Mouse (Mus musculus) embryonic facial prominence, embryonic 14.5 days (tissue): ENCODE measurements around the gene Fam240a. TPM values are rescaled to one million over a fixed set of nuclear protein-coding genes. Genes with fewer than 3 reads are reported as not detected.

ENCODE experiments used
- ATAC-seq: fragments of 200-750 bp; cut with Nextera tagmentation; 2 replicates; pipeline ENCODE4 v1.8.0; 2017; ENCODE audit warnings: low read depth, moderate number of reproducible peaks, moderate TSS enrichment
- DNase-seq: peaks from one replicate; pipeline ENCODE4 v3.0.0-alpha.2; 2015; ENCODE audit warnings: low spot score
- H3K27ac ChIP-seq: fragments of 300-500 bp; sonication (generic); replicated peaks from 2 replicates; pipeline ENCODE4 v1.5.1; 2014; ENCODE audit warnings: low read depth, mild to moderate bottlenecking, low read length, moderate library complexity
- H3K27me3 ChIP-seq: fragments of 300-500 bp; sonication (generic); replicated peaks from 2 replicates; pipeline ENCODE4 v1.6.1; 2014; ENCODE audit warnings: low read length; ENCODE audit not compliant: control insufficient read depth, insufficient read depth
- H3K36me3 ChIP-seq: fragments of 300-500 bp; sonication (generic); 2 replicates; pipeline ENCODE4 v1.6.1; 2014; ENCODE audit warnings: low read length, mixed read lengths; ENCODE audit not compliant: control insufficient read depth, insufficient read depth
- H3K4me1 ChIP-seq: fragments of 300-500 bp; sonication (generic); 2 replicates; pipeline ENCODE4 v1.6.1; 2014; ENCODE audit warnings: antibody characterized with exemption, low read length; ENCODE audit not compliant: control insufficient read depth, insufficient read depth
- H3K4me2 ChIP-seq: fragments of 300-500 bp; sonication (generic); 2 replicates; pipeline ENCODE4 v1.6.1; 2014; ENCODE audit warnings: low read depth, mild to moderate bottlenecking, low read length, moderate library complexity, mixed read lengths
- H3K4me3 ChIP-seq: fragments of 300-500 bp; sonication (generic); 2 replicates; pipeline ENCODE4 v1.5.1; 2014; ENCODE audit warnings: low read depth, mild to moderate bottlenecking, low read length
- H3K9ac ChIP-seq: fragments of 300-500 bp; sonication (generic); 2 replicates; pipeline ENCODE4 v1.6.1; 2014; ENCODE audit warnings: low read depth, mild to moderate bottlenecking, low read length, moderate library complexity, mixed read lengths
- H3K9me3 ChIP-seq: fragments of 300-500 bp; sonication (generic); 2 replicates; pipeline ENCODE4 v1.6.1; 2016; ENCODE audit warnings: low read length; ENCODE audit not compliant: control insufficient read depth
- WGBS: fragments of 180-500 bp; shearing (Covaris S2); extraction: QIAGEN DNeasy Blood & Tissue Kit; methylation state at CpG from one replicate; pipeline ENCODE4 v1.1.7; 2014; 5-methylcytosine and 5-hydroxymethylcytosine counted together
- polyA plus RNA-seq: library from polyadenylated mRNA; unstranded; fragments of >200 nt; fragmentation: Nextera tagmentation; extraction: Ambion mirVana; gene quantifications from 2 replicates; pipeline ENCODE4 v1.2.1, GENCODE M21; 2014

The Fam240a gene
- polyA plus RNA-seq, 1 experiment from 2014 or later, result not detected

DNA sequence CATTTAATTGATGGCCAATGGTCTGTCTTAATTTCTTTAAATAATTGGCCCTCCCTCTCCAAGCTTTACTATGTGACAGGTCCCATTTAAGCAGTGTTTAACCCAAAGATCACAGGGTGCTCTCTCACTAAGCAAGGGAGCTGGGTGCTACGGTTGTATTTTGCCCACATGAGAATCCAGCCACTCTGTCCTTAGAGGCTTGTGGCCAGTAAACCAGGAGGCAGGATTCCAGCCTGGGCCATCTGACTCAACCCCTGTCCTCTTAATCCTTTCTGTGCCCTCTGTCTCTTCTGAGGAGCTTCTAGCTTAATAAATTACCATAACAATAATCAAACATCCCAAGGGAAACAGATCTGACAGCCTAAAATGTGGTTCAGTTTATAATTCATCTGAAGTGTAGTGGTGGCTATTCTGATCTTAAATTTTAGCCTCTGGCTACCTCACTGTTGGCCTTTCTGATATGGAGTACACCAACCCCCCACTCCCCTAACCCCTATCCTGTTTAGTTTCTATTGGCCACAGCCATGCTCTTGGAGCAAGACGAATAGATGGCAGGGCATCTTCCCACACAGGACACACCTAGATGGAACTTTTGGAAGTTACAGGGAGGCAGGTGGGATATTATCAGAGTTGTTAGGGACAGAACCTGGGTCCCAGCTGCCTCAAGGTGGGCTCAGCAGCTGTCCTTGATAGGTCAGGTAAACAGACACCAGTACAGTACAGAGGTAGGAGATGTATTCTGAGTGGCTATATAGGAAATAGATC, 38.2 kb upstream of the Fam240a start:
- WGBS, result 44% methylated on average over 2 of the region's 2 CpGs
- Histone ChIP-seq H3K4me2 (peak overlapping the region; percentile 86; the same call in 1 of the 2 replicates), H3K4me3 (no peak overlapping the region), H3K27ac (no peak overlapping the region), H3K4me1 (no peaks in the 10 kb centered on the region), H3K36me3 (no peaks in the 10 kb centered on the region), H3K9me3 (no peaks in the 10 kb centered on the region), H3K27me3 (peaks cover 15% of the 10 kb centered on the region), H3K9ac (no peak overlapping the region)
- DNase-seq, result no peak
- ATAC-seq, result no peak

- Histone ChIP-seq H3K4me2 (peak overlapping the region; percentile 86), H3K27ac (no peak overlapping the region), H3K9ac (peak overlapping the region; percentile 66), H3K4me1 (no peaks in the 10 kb centered on the region), H3K4me3 (peak overlapping the region; percentile 55), H3K27me3 (peaks cover 15% of the 10 kb centered on the region), H3K9me3 (no peaks in the 10 kb centered on the region), H3K36me3 (no peaks in the 10 kb centered on the region)
- WGBS, result under 1% methylated on average over 42 of the region's 44 CpGs
- DNase-seq (peak; percentile 85), ATAC-seq (peak; percentile 67)
Observed at GRCm38 (mm10) chr9:110953550-110954461, 37.1 kb upstream of the Fam240a start.

DNA sequence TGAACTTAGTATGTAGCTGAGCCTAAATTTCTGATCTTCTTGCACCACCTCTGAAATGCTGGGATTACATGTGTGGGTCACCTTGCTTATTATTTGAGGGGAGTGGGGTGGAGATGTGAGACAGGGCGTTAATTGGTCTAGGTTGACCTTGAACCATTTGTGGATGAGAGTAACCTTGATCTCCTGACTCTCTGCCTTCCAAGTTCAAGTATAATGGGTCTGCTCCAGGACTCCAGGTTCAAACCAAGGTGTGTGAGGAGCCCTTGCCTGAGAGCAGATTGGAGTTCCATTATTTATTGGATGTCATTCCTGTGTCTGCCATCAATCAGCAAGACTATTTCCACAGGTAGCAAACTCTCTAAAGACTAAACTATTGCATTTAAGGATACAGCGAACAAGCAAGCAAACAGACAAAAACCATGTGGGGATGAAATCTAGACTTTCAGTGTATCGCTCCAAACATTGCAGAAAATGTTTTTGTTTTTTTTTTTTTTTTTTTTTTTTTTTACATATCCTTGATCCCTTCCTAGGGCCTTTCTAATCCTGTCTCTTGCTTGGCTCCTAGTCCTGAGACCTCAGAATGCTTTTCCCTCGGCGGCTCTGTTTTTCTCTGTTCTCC, 36.4 kb upstream of the Fam240a start:
- Histone ChIP-seq H3K9ac (peak overlapping the region; percentile 66; the same call in 1 of the 2 replicates), H3K4me3 (peak overlapping the region; percentile 55), H3K27ac (no peak overlapping the region), H3K36me3 (no peaks in the 10 kb centered on the region), H3K9me3 (no peaks in the 10 kb centered on the region), H3K27me3 (peaks cover 16% of the 10 kb centered on the region), H3K4me2 (peak overlapping the region; percentile 86), H3K4me1 (no peaks in the 10 kb centered on the region)
- ATAC-seq (no peak), DNase-seq (no peak)
- 39% methylated on average over 5 of the region's 5 CpGs for WGBS

DNA sequence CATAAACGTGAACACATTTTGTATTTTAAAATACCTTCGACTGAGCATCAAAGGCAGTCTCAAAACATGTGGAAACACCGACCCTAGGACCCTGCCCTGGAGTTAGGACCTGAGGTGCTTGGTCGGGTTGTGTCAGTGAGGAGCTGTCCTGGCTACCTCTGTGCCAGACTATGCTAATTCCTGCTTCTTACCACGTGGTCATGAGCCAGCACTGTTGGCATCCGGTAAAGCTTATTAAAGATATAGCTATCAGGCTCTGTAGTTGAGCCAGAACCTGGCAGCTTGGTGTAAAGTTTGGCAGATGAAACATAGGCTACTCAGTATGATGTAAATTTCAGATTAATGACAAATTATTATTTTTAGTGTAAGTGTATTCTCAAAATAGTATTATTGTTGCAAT, 35.7 kb upstream of the Fam240a start:
- H3K27me3 ChIP-seq, result peaks cover 22% of the 10 kb centered on the region
- H3K4me3 ChIP-seq, result no peak overlapping the region
- no peaks in the 10 kb centered on the region for H3K4me1 ChIP-seq
- H3K9ac ChIP-seq, result no peak overlapping the region
- H3K4me2 ChIP-seq, result no peak overlapping the region
- no peaks in the 10 kb centered on the region for H3K36me3 ChIP-seq
- H3K9me3 ChIP-seq, result no peaks in the 10 kb centered on the region
- no peak for ATAC-seq
- no peak for DNase-seq
- no peak overlapping the region for H3K27ac ChIP-seq
- 47% methylated on average over 6 of the region's 6 CpGs for WGBS

DNA sequence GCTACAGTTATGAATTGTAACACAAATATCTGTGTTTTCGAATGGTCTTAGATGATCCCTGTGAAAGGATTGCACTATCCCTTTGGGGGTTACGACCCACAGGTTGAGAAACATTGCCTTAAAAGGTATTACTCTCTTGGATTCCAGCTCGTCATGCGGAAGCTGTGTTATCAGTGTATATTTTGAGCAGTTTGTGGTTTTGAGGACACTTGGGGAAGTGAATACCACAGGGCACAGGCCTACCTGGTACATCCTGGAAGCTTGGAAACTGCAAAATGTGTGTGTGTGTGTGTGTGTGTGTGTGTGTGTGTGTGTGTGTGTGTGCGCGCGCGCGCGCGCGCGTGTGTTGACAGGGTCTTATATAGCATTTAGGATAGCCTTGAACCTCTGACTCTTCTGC, 35.2 kb upstream of the Fam240a start:
- no peak for ATAC-seq
- Histone ChIP-seq H3K4me2 (no peak overlapping the region), H3K27ac (no peak overlapping the region), H3K4me3 (no peak overlapping the region), H3K9ac (no peak overlapping the region), H3K9me3 (no peaks in the 10 kb centered on the region), H3K36me3 (no peaks in the 10 kb centered on the region), H3K4me1 (no peaks in the 10 kb centered on the region), H3K27me3 (peaks cover 28% of the 10 kb centered on the region)
- no peak for DNase-seq
- 93% methylated on average over 13 of the region's 13 CpGs for WGBS

DNA sequence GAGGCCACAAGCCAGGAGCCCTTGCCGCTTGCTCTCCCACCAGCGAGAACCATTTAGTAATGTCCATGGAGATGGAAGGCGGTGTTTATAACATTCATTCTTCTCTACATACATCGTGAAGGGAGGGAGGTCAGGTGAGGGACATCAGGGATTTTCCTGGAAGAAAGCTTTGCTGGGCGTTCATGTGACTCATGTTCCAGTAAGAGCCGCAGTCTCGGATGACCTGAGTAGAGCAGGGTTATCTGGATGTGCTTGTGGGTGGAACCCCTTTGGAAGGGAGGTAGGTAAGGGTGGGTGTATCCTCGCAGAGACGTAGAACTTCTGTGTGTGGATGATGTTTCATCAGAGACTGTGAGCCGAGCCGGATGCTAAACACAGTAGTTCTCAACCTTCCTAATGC, 34.7 kb upstream of the Fam240a start, which contains the start of gene Lrrc2:
Gene Lrrc2 (plus strand): TSS at position 149 of the 400 bp plus-strand sequence.
- H3K36me3 ChIP-seq, result no peaks in the 10 kb centered on the region
- H3K4me1 ChIP-seq, result no peaks in the 10 kb centered on the region
- H3K27ac ChIP-seq, result no peak within 1 kb of the TSS
- H3K9ac ChIP-seq, result no peak within 1 kb of the TSS
- H3K27me3 ChIP-seq, result peaks cover 32% of the 10 kb centered on the region
- no peak within 1 kb of the TSS for H3K4me3 ChIP-seq
- H3K9me3 ChIP-seq, result no peaks in the 10 kb centered on the region
- WGBS, result 82% methylated on average over 11 of the region's 11 CpGs
- no peak for DNase-seq
- H3K4me2 ChIP-seq, result no peak within 1 kb of the TSS
- no peak for ATAC-seq

GRCm38 (mm10) chr9:110950109-110950508, 33.4 kb upstream of the Fam240a start:
- no peaks in the 10 kb centered on the region for H3K9me3 ChIP-seq
- H3K27ac ChIP-seq, result no peak overlapping the region
- WGBS, result 93% methylated on average over 3 of the region's 3 CpGs

GRCm38 (mm10) chr9:110948813-110949310, 32.2 kb upstream of the Fam240a start:
- Histone ChIP-seq H3K4me2 (no peak overlapping the region), H3K27ac (no peak overlapping the region), H3K9ac (no peak overlapping the region), H3K9me3 (no peaks in the 10 kb centered on the region), H3K4me3 (no peak overlapping the region), H3K4me1 (no peaks in the 10 kb centered on the region), H3K27me3 (peaks cover 50% of the 10 kb centered on the region), H3K36me3 (no peaks in the 10 kb centered on the region)
- no peak for DNase-seq
- 54% methylated on average over 8 of the region's 8 CpGs for WGBS
- ATAC-seq, result no peak

More at GRCm38 (mm10) chr9:110950109-110950508, 33.4 kb upstream of the Fam240a start:
- Histone ChIP-seq H3K4me1 (no peaks in the 10 kb centered on the region), H3K27me3 (peaks cover 45% of the 10 kb centered on the region), H3K4me2 (no peak overlapping the region), H3K36me3 (no peaks in the 10 kb centered on the region), H3K4me3 (no peak overlapping the region), H3K9ac (no peak overlapping the region)
- DNase-seq (no peak), ATAC-seq (no peak)
